Mouse (Mus musculus) embryo, embryonic 11 days (tissue): Measurements from ENCODE around the gene Gm4353.

ENCODE experiments used
- DNase-seq: peaks from one replicate; pipeline ENCODE4 v3.0.0-alpha.2; 2015

The Gm4353 gene

DNA sequence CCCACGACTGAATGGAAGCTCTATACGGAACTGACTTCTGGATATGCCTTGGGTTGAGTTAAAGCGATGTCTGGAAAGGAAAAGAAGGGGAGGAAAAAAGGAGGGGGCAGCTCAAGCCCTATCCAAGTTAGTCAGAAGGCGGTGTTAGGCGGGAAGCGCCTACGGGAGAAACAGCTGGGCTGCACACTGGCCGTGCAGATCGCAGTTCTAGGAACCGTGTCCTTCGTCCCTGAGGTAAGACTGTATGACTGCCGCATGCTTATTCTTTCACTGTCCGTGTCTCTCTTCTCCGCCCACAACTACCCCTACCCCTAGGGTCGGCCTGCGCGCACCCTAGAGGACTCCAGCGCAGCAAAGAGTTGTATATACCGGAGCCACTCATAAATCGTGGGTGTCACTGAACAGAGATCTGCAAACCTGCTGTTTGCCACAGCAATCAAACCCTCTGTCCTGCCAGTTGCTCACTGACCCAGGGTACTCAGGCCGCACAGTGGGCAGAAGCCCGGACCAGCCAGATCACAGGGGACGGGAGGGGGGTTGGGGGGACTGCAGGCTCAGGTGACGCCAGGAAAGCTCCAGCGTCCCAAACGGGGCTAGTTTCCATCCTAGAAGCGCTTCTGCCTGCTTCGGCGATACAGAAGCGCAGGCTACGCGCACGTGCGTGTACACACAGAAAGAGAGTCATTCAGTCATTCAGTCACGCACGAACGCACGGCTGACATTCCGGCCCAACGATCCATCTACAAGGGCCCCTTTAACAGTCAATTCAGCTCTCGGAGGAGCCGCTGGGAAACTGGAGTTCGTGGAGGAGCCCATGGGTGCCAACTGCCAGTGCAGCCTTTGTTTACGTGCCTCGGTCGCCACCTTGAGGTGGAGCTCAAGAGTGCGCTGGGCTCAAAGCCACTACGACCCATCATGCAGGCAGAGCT is 44.6 kb downstream of the Gm4353 start:
- peak; percentile 91 for DNase-seq

DNA sequence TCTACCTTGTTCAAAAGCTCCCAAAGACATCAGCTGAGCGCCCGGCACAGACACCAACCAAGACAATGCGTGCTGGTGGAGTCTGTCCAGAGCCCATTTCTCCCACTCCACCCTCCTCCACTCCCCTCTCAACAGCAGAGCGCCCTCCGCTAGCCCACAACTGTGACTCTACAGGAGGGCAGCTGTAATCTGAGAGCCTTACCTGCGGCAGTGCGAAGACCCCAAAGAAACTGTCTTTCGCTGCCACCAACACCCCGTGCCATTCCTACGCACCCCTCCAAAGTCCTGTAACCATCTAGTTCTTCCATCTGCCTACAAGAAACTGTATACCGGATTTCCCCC is 45.3 kb downstream of the Gm4353 start, which contains the start of gene 1110004F10Rik:
1110004F10Rik (plus strand) TSS at position 202 of the 342 bp plus-strand sequence.
- DNase-seq = peak; percentile 43

DNA sequence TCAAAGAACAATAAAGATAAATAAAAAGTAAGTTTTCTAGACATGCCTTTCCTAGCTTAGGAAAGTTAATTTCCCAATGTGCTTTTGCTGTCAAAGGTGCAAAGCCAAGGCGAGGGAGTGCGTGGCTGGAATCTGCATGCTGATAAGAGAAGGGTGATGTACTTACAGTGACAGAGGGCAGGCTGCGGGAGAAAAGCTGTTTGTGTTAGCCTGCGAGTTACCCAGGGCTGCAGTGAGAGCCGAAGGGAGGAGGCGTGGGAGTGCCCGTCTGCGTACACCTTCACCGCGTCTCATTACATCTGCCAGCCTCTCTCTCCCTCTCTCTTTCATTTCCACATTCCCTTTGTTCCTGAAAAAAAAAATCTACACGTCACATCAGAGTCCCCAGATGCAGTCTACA is 45.9 kb downstream of the Gm4353 start, which contains the start of gene Sox6:
Sox6 (minus strand) TSS at position 286 of the 400 bp plus-strand sequence.
- DNase-seq = peak; percentile 53

DNA sequence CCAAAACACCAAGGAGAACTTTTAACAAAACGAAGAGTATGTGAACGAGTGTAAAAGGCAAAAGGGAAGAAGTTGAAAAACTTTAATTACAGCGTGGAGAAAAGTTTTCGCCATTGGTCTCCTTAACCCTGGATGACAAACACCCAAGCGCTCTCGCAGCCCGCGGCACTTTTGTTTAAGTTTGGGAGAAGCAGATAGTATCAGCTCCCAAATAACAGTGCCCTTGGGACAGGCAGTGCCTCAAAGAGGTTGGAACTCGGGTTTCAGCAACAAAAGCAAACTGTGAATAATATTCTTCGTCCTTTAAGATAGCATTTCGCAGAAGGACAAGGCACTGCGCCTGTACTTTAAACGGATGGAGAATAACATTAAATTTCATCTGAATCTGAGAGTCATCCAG is 46.4 kb downstream of the Gm4353 start:
- DNase-seq = peak; percentile 54

DNA sequence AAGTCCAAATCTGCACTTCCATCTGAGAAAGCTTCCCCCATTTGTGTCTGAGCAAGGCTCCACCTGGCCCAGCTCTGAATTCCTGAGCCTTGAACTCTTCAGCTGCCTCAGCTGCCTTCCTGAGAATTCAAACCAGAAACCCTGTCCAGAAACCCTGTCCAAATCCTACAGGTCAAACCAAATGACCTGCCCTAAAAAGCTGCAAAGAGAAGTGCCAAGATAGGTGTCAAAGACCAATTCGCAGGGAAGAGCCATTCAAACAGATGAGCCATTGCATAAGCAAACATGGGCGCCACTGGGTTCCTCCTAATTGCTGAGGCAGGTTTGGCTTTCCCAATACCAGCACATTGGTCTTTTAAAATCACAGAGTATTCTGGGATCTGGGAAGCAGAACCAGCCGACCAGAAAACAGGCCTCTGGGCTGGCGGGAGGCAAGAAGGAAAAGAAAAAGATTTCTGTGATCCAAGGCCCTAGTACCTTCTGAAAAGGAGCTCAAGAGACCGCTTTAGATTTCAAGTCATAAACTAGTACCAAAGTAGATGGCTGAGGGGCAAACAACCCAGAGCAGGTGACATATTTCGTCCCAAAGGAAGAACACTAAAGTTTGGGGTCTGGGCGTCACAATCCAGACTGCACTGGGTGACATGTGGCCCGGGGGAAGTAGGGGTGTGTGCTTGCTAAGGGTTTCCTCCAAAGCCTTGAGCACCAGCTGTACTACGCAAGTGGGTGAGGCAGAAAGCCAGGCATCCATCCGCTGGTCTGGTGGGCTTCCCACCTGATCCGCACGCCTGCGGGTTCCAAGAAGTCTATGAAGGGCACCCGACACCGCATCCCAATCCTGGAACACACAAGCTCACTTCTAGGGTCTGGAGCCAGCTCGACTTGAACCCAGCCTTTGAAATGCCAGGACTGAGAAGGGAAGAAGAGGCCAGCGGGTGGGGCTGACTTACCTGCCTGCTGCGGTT is 47.6 kb downstream of the Gm4353 start:
- DNase-seq = peak; percentile 29

DNA sequence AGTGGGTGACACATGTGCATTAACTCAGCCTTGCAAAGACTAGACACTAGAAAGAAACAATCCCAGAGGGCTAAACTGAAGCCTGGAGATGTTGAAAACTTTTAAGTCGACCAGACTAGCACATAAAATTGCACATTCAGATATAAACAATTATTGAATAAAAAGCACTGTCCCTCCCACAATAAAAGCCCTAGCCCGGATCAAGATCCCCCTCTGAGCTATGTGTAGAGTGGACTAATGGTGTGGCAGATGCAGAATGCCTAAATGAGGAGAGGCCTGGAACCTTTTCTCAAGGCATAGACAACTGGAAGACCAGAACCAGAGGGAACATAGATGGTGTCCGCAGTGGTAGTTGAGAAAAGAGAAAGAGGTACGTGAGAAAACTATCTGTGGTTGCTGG is 48.9 kb downstream of the Gm4353 start:
- DNase-seq = no peak

DNA sequence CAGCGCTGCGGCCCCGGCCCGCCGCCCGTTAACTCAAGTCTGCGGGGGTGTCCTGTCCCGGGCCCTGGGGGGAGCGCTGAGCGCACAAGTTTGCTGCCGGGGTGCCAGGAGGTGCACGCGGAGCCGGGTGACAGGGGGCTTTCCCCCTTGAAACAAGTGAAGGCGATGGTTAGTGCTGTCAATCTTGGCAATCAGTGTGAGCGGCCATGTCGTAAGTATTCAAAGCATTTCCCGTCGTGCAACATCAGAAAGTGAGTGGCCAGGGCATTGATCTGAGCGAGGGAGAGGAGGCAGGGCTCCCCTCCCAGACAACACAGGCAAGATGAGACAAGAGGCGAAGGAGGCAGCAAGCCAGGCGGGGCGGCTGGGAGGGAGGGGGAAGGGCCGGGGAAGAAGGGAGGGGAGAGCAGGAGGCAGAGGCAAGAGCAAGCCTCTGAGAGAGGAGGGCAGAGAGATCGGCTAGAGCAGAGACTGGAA is 50.1 kb downstream of the Gm4353 start:
- DNase-seq = peak; percentile 88

DNA sequence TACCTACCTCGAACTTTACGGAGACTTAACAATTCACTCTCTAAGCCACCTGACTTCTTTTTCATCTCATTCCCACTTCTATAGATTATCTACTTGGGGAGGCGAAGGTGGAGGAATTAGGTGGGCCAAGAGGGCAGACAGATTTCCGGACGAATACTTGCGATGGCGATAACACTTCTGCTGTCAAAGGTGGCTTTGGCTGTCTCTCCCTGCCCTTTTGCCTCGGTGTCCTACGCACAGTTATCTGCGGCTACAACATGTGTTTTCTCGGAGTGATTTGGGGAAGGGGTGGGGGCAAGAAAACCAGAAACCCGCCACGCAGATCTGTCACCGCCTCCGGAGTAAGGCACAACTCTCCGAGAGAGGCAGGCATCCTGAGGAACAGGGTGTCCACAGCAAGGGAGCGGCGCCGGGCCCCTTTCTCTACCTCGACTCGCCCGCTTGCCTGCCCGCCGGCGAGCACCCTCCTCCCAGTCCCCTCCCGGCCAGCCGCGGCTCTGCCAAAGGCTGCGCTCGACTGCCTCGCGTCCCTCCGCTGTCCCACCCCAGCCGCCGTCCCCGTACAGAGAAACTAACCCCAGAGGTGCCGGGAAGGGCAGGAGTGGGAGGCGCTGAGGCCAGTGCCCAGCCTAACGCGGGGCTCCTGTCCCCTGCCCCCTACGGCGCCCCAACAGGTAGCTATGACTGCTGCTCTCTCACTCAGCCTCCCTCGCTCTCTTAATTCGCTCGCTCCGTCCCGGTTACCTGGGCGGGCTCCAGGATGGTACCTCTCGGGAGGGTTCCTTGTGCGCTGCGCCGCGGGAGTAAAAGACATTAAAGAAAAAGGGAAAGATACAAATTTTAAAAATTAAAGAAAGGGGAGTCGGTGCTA is 50.8 kb downstream of the Gm4353 start:
- DNase-seq = peak; percentile 80
